ENCODE assay signal across 20 mouse cellular contexts in genomic region chr13:98389092-98389491, GRCm38 (mm10). TPM values are rescaled to one million over a fixed set of nuclear protein-coding genes. Genes with fewer than 3 reads are reported as not detected.
DNase-seq lines count a peak whose midpoint lies in the region; ATAC-seq and TF ChIP-seq lines count a peak whose summit lies in the region.
"Had no signal": no experiment of that assay in that cellular context is flagged by ENCODE, and none has a peak within 500 bp of the region (broad histone marks: within the 10 kb centered on the region; RNA-seq: fewer than 3 reads in every experiment).

No protein-coding gene starts in this region.

- H3K4me1 ChIP-seq in heart, adult 2 months (ENCODE audit: control insufficient read depth, insufficient read depth, low read length), result no peaks in the 10 kb centered on the region
- no peaks in the 10 kb centered on the region for H3K4me1 ChIP-seq in ES-E14 (ENCODE audit: control insufficient read depth in 2 of 2, insufficient read depth in 2 of 2, low read length in 2 of 2, poor library complexity in 1 of 2)
- peaks cover 9% of the 10 kb centered on the region for H3K4me1 ChIP-seq in hindbrain, embryonic 16.5 days (ENCODE audit: control insufficient read depth, insufficient read depth, low read depth, low read length)

- peak; percentile 27 for DNase-seq in heart, adult 11 months
- DNase-seq in heart, adult 2 months, result no peak
- no peak for DNase-seq in ES-E14 (ENCODE audit: low read depth, low spot score)
- no peak for DNase-seq in retina, embryonic 14.5 days (ENCODE audit: low spot score)
- DNase-seq: adrenal gland, adult 2 months; adrenal gland, postnatal 10 days; adrenal gland, postnatal 25 days; B cell, adult 2 months; cerebellum, adult 11-12 months; cerebellum, adult 2 months; cerebellum, adult 9-10 months; cerebellum, postnatal 10 days; cerebellum, postnatal 25 days; forebrain, postnatal 0 days had no signal

- no peaks in the 10 kb centered on the region for H3K79me2 ChIP-seq in heart, adult 2 months (replicated peaks; ENCODE audit: control insufficient read depth, insufficient read depth, low read length)

- in situ Hi-C loops in ES-E14 (cut with MboI; ENCODE audit: low sequenced_read_pairs in 2 of 2, unreplicated experiment in 2 of 2), result no loop called here

- 61% methylated on average over 1 of the region's 1 CpGs for WGBS in heart, adult 2 months
- 56% methylated on average over 1 of the region's 1 CpGs for WGBS in hindbrain, embryonic 16.5 days

- no peak overlapping the region for H3K9ac ChIP-seq in heart, adult 2 months (ENCODE audit: low read depth, low read length)
- no peak overlapping the region for H3K9ac ChIP-seq in ES-E14 (ENCODE audit: insufficient read depth, low read depth, low read length, poor library complexity, severe bottlenecking)
- H3K9ac ChIP-seq in hindbrain, embryonic 16.5 days (ENCODE audit: low read depth, low read length), result no peak overlapping the region
- H3K9ac ChIP-seq: embryonic facial prominence, embryonic 12.5 days; forebrain, embryonic 13.5 days; forebrain, embryonic 15.5 days; forebrain, postnatal 0 days had no signal

- no peaks in the 10 kb centered on the region for H3K36me3 ChIP-seq in heart, adult 2 months (ENCODE audit: control insufficient read depth, insufficient read depth, low read length)
- no peaks in the 10 kb centered on the region for H3K36me3 ChIP-seq in ES-E14 (ENCODE audit: control insufficient read depth, insufficient read depth, low read length, poor library complexity, severe bottlenecking)
- H3K36me3 ChIP-seq in hindbrain, embryonic 16.5 days (ENCODE audit: control insufficient read depth, insufficient read depth, low read length), result no peaks in the 10 kb centered on the region
- H3K36me3 ChIP-seq: embryonic facial prominence, embryonic 10.5 days; embryonic facial prominence, embryonic 12.5 days; forebrain, embryonic 15.5 days had no signal

- H3K27me3 ChIP-seq in heart, adult 2 months (ENCODE audit: control insufficient read depth, insufficient read depth, low read length), result peaks cover 19% of the 10 kb centered on the region
- H3K27me3 ChIP-seq in hindbrain, embryonic 16.5 days (replicated peaks; ENCODE audit: control insufficient read depth, insufficient read depth, low read length), result peaks cover 42% of the 10 kb centered on the region

- no peak for TF ChIP-seq CTCF in heart, adult 2 months (IDR thresholded peaks at IDR 0.05)

- ATAC-seq in hindbrain, embryonic 16.5 days, result no peak
- ATAC-seq: forebrain, embryonic 13.5 days; forebrain, embryonic 15.5 days; forebrain, postnatal 0 days had no signal

- no peaks in the 10 kb centered on the region for H3K9me3 ChIP-seq in ES-E14 (ENCODE audit: control insufficient read depth, insufficient read depth, low read depth, low read length)
- peaks cover 5% of the 10 kb centered on the region for H3K9me3 ChIP-seq in hindbrain, embryonic 16.5 days (ENCODE audit: control insufficient read depth, low read length)
- H3K9me3 ChIP-seq: embryonic facial prominence, embryonic 12.5 days; forebrain, embryonic 13.5 days; forebrain, embryonic 15.5 days had no signal

- H3K27ac ChIP-seq in heart, adult 2 months, result no peak overlapping the region
- H3K27ac ChIP-seq in ES-E14 (ENCODE audit: insufficient read depth, low read depth, low read length, poor library complexity, severe bottlenecking), result no peak overlapping the region
- no peak overlapping the region for H3K27ac ChIP-seq in hindbrain, embryonic 16.5 days (ENCODE audit: low read depth, low read length)
- H3K27ac ChIP-seq: embryonic facial prominence, embryonic 10.5 days; embryonic facial prominence, embryonic 12.5 days; forebrain, embryonic 13.5 days; forebrain, embryonic 15.5 days had no signal

- intact Hi-C loops in heart, adult 2 months (cut with DNase I), result no loop called here

- no peak overlapping the region for H3K4me2 ChIP-seq in hindbrain, embryonic 16.5 days (ENCODE audit: low read length)
- H3K4me2 ChIP-seq: embryonic facial prominence, embryonic 12.5 days; forebrain, embryonic 13.5 days; forebrain, embryonic 15.5 days had no signal

- no peak for TF ChIP-seq POLR2A in heart, adult 2 months (IDR thresholded peaks at IDR 0.05; ENCODE audit: insufficient read depth, low read depth, low read length)

- H3K4me3 ChIP-seq in heart, adult 2 months, result no peak overlapping the region
- no peak overlapping the region for H3K4me3 ChIP-seq in ES-E14 (ENCODE audit: insufficient read depth in 1 of 2, low read depth in 1 of 2, low read length in 2 of 2, poor library complexity in 1 of 2, severe bottlenecking in 1 of 2)
- no peak overlapping the region for H3K4me3 ChIP-seq in hindbrain, embryonic 16.5 days (ENCODE audit: low read length)
- H3K4me3 ChIP-seq: embryonic facial prominence, embryonic 10.5 days; embryonic facial prominence, embryonic 12.5 days; forebrain, embryonic 13.5 days; forebrain, embryonic 15.5 days had no signal

- TF ChIP-seq EP300 in heart, adult 2 months (IDR thresholded peaks at IDR 0.05; ENCODE audit: insufficient read depth, low read depth, low read length), result no peak

TF ChIP-seq in ES-E14, 5 proteins besides CTCF, POLR2A, EP300 and RAD21:
- TF ChIP-seq CHD2 (IDR thresholded peaks at IDR 0.05; ENCODE audit: low read depth, low read length), result no peak
- TF ChIP-seq ZC3H11A (IDR thresholded peaks at IDR 0.05; ENCODE audit: borderline replicate concordance, low read depth, low read length), result no peak
- TF ChIP-seq MAFK (IDR thresholded peaks at IDR 0.05; ENCODE audit: insufficient read depth, low read depth, low read length), result 0 out of 2 replicates have a peak, but pooled peaks have one; percentile 24
TF ChIP-seq in ES-E14: peak in this region for 1.

RNA-seq across cellular contexts. Expression of gene Foxd1, which starts 35.0 kb away (rescaled TPM):
- total RNA-seq in heart, adult 2 months (2021), result under 1 TPM in 1 of 2 experiments, not detected in 1; 0.05 TPM
- 0.03 and 0.06 TPM in 2 replicates for polyA plus RNA-seq in heart, adult 2 months (2012; rRNA removed)
- 0.16 and 0.22 TPM in 2 replicates for total RNA-seq in ES-E14 (2012; rRNA removed)
- polyA plus RNA-seq in hindbrain, embryonic 16.5 days (2015; fragmentation: Nextera tagmentation; extraction: Ambion mirVana), result 0.43 and 0.75 TPM in 2 replicates
- total RNA-seq: MEL had no signal
